Mouse (Mus musculus) limb, embryonic 12.5 days (tissue): ENCODE results near the gene Ctdsp1. TPM values are rescaled to one million over a fixed set of nuclear protein-coding genes. Genes with fewer than 3 reads are reported as not detected.
A peak's percentile ranks its signal among the peaks of the same experiment; 100 is the strongest.

Experiments
- ATAC-seq: fragments of 200-750 bp; cut with Nextera tagmentation; 2 replicates; pipeline ENCODE4 v1.8.0; 2017; ENCODE audit warnings: low read depth, moderate TSS enrichment; ENCODE audit not compliant: insufficient number of reproducible peaks, insufficient read depth, low FRiP score, low TSS enrichment
- H3K27ac ChIP-seq: fragments of 300-500 bp; sonication (generic); 2 replicates; pipeline ENCODE4 v1.5.1; 2016; ENCODE audit warnings: mild to moderate bottlenecking, moderate library complexity
- H3K27me3 ChIP-seq: fragments of 300-500 bp; sonication (generic); 2 replicates; pipeline ENCODE4 v1.6.1; 2016; ENCODE audit warnings: mild to moderate bottlenecking, moderate library complexity
- H3K36me3 ChIP-seq: fragments of 300-500 bp; sonication (generic); 2 replicates; pipeline ENCODE4 v1.6.1; 2016; ENCODE audit warnings: mild to moderate bottlenecking, moderate library complexity
- H3K4me1 ChIP-seq: fragments of 300-500 bp; sonication (generic); replicated peaks from 2 replicates; pipeline ENCODE4 v1.6.1; 2016
- H3K4me2 ChIP-seq: fragments of 300-500 bp; sonication (generic); 2 replicates; pipeline ENCODE4 v1.6.1; 2016; ENCODE audit warnings: mild to moderate bottlenecking, moderate library complexity
- H3K4me3 ChIP-seq: fragments of 300-500 bp; sonication (generic); replicated peaks from 2 replicates; pipeline ENCODE4 v1.5.1; 2016; ENCODE audit warnings: mild to moderate bottlenecking
- H3K9ac ChIP-seq: fragments of 300-500 bp; sonication (generic); replicated peaks from 2 replicates; pipeline ENCODE4 v1.6.1; 2016; ENCODE audit warnings: mild to moderate bottlenecking, moderate library complexity
- H3K9me3 ChIP-seq: fragments of 300-500 bp; sonication (generic); 2 replicates; pipeline ENCODE4 v1.6.1; 2016; ENCODE audit warnings: mild to moderate bottlenecking, moderate library complexity
- WGBS: fragments of 180-500 bp; shearing (Covaris S2); methylation state at CpG from one replicate; pipeline ENCODE4 v1.1.7; 2016; 5-methylcytosine and 5-hydroxymethylcytosine counted together
- polyA plus RNA-seq: library from polyadenylated mRNA; unstranded; fragments of >200 nt; fragmentation: Nextera tagmentation; extraction: Ambion mirVana; gene quantifications from 2 replicates; pipeline ENCODE4 v1.2.1, GENCODE M21; 2016

Ctdsp1 gene
- polyA plus RNA-seq, 1 experiment from 2014 or later = 75.3 TPM

DNA sequence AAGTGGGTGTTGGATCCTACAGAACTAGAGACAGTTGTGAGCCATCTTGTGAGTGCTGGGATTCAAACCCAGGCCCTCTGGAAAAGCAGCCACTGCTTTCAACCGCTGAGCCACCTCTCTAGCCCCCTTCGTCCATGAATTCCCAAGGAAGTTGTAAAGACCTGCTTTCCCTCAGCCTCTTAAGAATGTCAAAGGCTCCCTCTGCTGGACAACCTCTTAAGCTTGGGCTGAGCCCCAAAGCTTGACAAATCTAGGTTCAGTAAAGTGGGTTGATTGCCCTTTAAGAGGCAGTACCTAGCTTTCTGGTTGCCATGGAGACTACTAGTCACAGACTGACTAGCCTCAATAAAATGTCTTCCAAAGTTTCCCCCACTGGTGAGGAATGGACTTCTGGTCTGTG, 29.5 kb upstream of the Ctdsp1 start, which contains the start of gene Catip:
TSS of gene Catip (plus strand) at position 297 of the 400 bp plus-strand sequence.
- peak; percentile 85 for ATAC-seq
- H3K4me3 ChIP-seq = peak within 1 kb of the TSS; percentile 7; the same call in 1 of the 2 replicates
- no peaks in the 10 kb centered on the region for H3K9me3 ChIP-seq
- WGBS = 0% methylated on average over 2 of the region's 2 CpGs
- H3K27me3 ChIP-seq = no peaks in the 10 kb centered on the region
- H3K4me1 ChIP-seq = peaks cover 16% of the 10 kb centered on the region
- H3K9ac ChIP-seq = peak within 1 kb of the TSS; percentile 23; the same call in 1 of the 2 replicates
- H3K27ac ChIP-seq = peak within 1 kb of the TSS; percentile 77
- no peaks in the 10 kb centered on the region for H3K36me3 ChIP-seq
- peak within 1 kb of the TSS; percentile 38 for H3K4me2 ChIP-seq

DNA sequence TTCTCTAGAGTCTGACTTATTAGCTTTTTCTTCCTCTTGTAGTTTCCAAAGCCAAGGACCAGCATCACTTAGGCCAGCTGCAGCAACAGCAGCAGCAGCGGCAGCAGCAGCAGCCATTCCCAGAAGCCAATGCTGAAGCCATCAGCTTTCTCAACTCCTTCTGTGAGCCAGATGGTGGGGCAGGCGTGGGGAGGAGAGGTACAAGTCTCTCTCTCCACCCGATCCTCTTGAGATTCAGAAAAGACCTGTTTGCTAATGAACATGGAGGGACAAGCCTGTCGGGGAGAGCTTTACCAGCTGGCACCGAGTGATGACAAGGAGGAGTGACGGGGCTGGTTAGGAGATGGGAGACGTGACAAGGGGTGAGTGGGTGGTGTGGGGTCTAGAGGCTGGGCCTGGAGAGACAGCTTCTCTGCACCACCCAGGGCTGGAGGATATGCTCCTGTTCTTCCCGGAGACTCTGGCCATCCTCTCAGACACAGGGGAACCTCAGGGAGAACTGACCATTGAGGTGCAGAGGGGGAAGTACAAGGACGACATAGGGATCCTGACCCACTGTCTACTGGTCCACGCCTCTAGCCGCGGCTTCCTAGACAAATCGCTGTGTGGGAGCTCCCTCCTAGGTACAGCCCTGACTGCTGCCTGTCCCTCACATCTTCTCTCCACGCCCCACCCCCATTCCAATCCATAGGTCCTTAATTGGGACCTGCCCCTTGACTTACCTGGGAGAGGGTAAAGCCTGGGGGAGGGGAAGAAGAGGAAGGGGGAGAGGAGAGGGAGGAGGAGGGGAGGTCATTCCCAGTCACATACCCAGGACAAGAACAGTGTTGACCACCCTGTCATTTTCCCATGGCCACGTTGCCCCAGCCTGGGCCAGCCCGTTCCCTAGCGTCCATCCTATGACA, 28.7 kb upstream of the Ctdsp1 start:
- ATAC-seq = peak; percentile 18; the same call in 1 of the 2 replicates
- Histone ChIP-seq H3K9ac (peak overlapping the region; percentile 23; the same call in 1 of the 2 replicates), H3K4me1 (peaks cover 16% of the 10 kb centered on the region), H3K27ac (peak overlapping the region; percentile 77), H3K4me2 (peak overlapping the region; percentile 38), H3K27me3 (0 out of 2 replicates have a peak, but pooled peaks cover under 1% of the 10 kb centered on the region), H3K9me3 (no peaks in the 10 kb centered on the region), H3K36me3 (no peaks in the 10 kb centered on the region), H3K4me3 (peak overlapping the region; percentile 7; the same call in 1 of the 2 replicates)
- WGBS = 59% methylated on average over 17 of the region's 17 CpGs

- no peaks in the 10 kb centered on the region for H3K36me3 ChIP-seq
- 60% methylated on average over 5 of the region's 5 CpGs for WGBS
- no peak for ATAC-seq
- H3K4me2 ChIP-seq = no peak overlapping the region
- 0 out of 2 replicates have a peak overlapping the region, but pooled peaks have one; percentile 35 for H3K27ac ChIP-seq
- peaks cover 5% of the 10 kb centered on the region; the same call in 1 of the 2 replicates for H3K27me3 ChIP-seq
- H3K4me1 ChIP-seq = peaks cover 24% of the 10 kb centered on the region
- H3K9ac ChIP-seq = no peak overlapping the region
- H3K4me3 ChIP-seq = no peak overlapping the region
- no peaks in the 10 kb centered on the region for H3K9me3 ChIP-seq
These were observed 27.9 kb upstream of the Ctdsp1 start for GRCm38 (mm10) chr1:74363437-74363836.

DNA sequence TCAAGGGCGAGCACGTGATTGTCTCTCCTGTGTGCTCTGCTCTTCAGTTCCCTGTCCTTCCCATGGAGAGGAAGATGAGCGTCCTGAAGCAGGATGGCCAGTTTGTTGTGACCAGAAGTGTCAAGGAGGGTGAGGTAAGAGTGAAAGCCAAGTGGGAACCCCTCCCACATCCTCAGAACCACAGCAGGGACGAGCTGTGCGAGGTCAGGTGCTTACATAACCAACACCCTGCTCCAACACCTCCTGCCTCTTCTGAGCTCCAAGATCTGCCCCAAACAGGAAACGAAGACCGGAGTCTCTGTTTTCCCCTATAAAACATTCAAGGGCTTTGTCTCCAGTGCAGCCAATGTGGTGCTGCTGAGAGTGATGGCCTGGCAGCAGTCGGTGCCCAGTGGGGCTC, 27.0 kb upstream of the Ctdsp1 start:
- ATAC-seq = no peak
- H3K4me1 ChIP-seq = peaks cover 25% of the 10 kb centered on the region
- 71% methylated on average over 8 of the region's 8 CpGs for WGBS
- no peak overlapping the region for H3K4me3 ChIP-seq
- no peak overlapping the region for H3K27ac ChIP-seq
- H3K9me3 ChIP-seq = no peaks in the 10 kb centered on the region
- peaks cover 5% of the 10 kb centered on the region; the same call in 1 of the 2 replicates for H3K27me3 ChIP-seq
- H3K36me3 ChIP-seq = no peaks in the 10 kb centered on the region
- H3K9ac ChIP-seq = no peak overlapping the region
- no peak overlapping the region for H3K4me2 ChIP-seq

GRCm38 (mm10) chr1:74367886-74368645, 23.2 kb upstream of the Ctdsp1 start:
- Histone ChIP-seq H3K27ac (no peak overlapping the region), H3K27me3 (peaks cover 5% of the 10 kb centered on the region; the same call in 1 of the 2 replicates), H3K9ac (peak overlapping the region; percentile 59), H3K36me3 (no peaks in the 10 kb centered on the region), H3K9me3 (no peaks in the 10 kb centered on the region), H3K4me2 (peak overlapping the region; percentile 66), H3K4me1 (peaks cover 11% of the 10 kb centered on the region), H3K4me3 (peak overlapping the region; percentile 37)
- 14% methylated on average over 34 of the region's 34 CpGs for WGBS
- peak; percentile 63; the same call in 1 of the 2 replicates for ATAC-seq

GRCm38 (mm10) chr1:74370040-74370439, 21.3 kb upstream of the Ctdsp1 start:
- Histone ChIP-seq H3K36me3 (no peaks in the 10 kb centered on the region), H3K9me3 (no peaks in the 10 kb centered on the region), H3K27me3 (peaks cover 5% of the 10 kb centered on the region; the same call in 1 of the 2 replicates), H3K4me3 (no peak overlapping the region), H3K4me2 (no peak overlapping the region), H3K4me1 (peaks cover 10% of the 10 kb centered on the region), H3K9ac (no peak overlapping the region), H3K27ac (no peak overlapping the region)
- 35% methylated on average over 4 of the region's 4 CpGs for WGBS
- ATAC-seq = no peak

- H3K4me2 ChIP-seq = no peak overlapping the region
- peaks cover 19% of the 10 kb centered on the region for H3K4me1 ChIP-seq
- no peak for ATAC-seq
- H3K27ac ChIP-seq = no peak overlapping the region
- H3K9ac ChIP-seq = no peak overlapping the region
- 70% methylated on average over 4 of the region's 4 CpGs for WGBS
- H3K36me3 ChIP-seq = no peaks in the 10 kb centered on the region
- no peaks in the 10 kb centered on the region for H3K27me3 ChIP-seq
- no peak overlapping the region for H3K4me3 ChIP-seq
- no peaks in the 10 kb centered on the region for H3K9me3 ChIP-seq
These were observed 17.9 kb upstream of the Ctdsp1 start for GRCm38 (mm10) chr1:74373372-74373771.

- Histone ChIP-seq H3K9ac (no peak within 1 kb of the TSS), H3K27me3 (no peaks in the 10 kb centered on the region), H3K4me2 (no peak within 1 kb of the TSS), H3K4me3 (no peak within 1 kb of the TSS), H3K27ac (no peak within 1 kb of the TSS), H3K9me3 (no peaks in the 10 kb centered on the region), H3K4me1 (peaks cover 17% of the 10 kb centered on the region), H3K36me3 (no peaks in the 10 kb centered on the region)
- no peak for ATAC-seq
- WGBS = 68% methylated on average over 8 of the region's 8 CpGs
These were observed 16.3 kb upstream of the Ctdsp1 start, which contains the start of gene Slc11a1 for GRCm38 (mm10) chr1:74374980-74375379. Slc11a1 (plus strand) TSS chr1:74375195.

GRCm38 (mm10) chr1:74375561-74375960, 15.7 kb upstream of the Ctdsp1 start:
- Histone ChIP-seq H3K4me1 (peaks cover 17% of the 10 kb centered on the region), H3K27ac (no peak overlapping the region), H3K9ac (no peak overlapping the region), H3K36me3 (no peaks in the 10 kb centered on the region), H3K9me3 (no peaks in the 10 kb centered on the region), H3K27me3 (no peaks in the 10 kb centered on the region), H3K4me3 (no peak overlapping the region), H3K4me2 (no peak overlapping the region)
- 78% methylated on average over 10 of the region's 10 CpGs for WGBS
- ATAC-seq = 0 out of 2 replicates have a peak, but pooled peaks have one; percentile 8

GRCm38 (mm10) chr1:74376396-74376795, 14.9 kb upstream of the Ctdsp1 start:
- H3K27me3 ChIP-seq = no peaks in the 10 kb centered on the region
- H3K27ac ChIP-seq = no peak overlapping the region

DNA sequence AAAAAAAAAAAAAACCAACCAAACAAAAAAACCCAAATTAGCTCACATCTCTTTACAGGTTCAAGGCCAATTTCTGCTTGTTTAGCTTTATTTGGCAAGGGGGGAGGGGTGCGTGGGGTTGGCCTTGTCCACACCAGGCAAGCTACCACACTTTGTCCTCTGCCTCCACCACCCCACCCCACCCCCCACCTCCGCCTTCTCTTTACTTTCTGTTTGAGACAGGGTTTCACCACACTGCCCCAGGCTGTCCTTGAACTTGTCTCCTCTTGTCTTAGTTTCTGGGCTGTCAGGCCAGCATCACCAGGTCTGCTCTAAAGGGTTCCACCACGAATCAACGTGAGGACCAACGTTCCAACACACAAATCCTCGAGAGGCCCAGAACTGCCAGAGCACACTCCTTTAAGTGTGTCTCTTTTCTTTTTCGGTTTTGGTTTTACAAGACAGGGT, 12.2 kb upstream of the Ctdsp1 start:
- Histone ChIP-seq H3K27ac (no peak overlapping the region), H3K4me3 (no peak overlapping the region), H3K9ac (no peak overlapping the region), H3K9me3 (no peaks in the 10 kb centered on the region), H3K4me2 (no peak overlapping the region), H3K4me1 (peaks cover 17% of the 10 kb centered on the region), H3K36me3 (no peaks in the 10 kb centered on the region), H3K27me3 (no peaks in the 10 kb centered on the region)
- ATAC-seq = no peak
- WGBS = 81% methylated on average over 7 of the region's 7 CpGs

More at GRCm38 (mm10) chr1:74376396-74376795, 14.9 kb upstream of the Ctdsp1 start:
- no peak for ATAC-seq
- peaks cover 17% of the 10 kb centered on the region for H3K4me1 ChIP-seq
- no peak overlapping the region for H3K4me3 ChIP-seq
- no peak overlapping the region for H3K9ac ChIP-seq
- H3K36me3 ChIP-seq = no peaks in the 10 kb centered on the region
- H3K4me2 ChIP-seq = no peak overlapping the region
- WGBS = 78% methylated on average over 4 of the region's 4 CpGs
- no peaks in the 10 kb centered on the region for H3K9me3 ChIP-seq
